Mouse (Mus musculus) thymus, postnatal 0 days (tissue): ENCODE results near the gene Sod1. TPM values are rescaled to one million over a fixed set of nuclear protein-coding genes. Genes with fewer than 3 reads are reported as not detected.

Experiments used
- DNase-seq: peaks from one replicate; pipeline ENCODE4 v3.0.0-alpha.2; 2015; ENCODE audit warnings: low spot score
- polyA plus RNA-seq: library from polyadenylated mRNA; unstranded; fragments of >200 nt; fragmentation: Nextera tagmentation; extraction: Ambion mirVana; gene quantifications from 2 replicates; pipeline ENCODE4 v1.2.1, GENCODE M21; 2015

Sod1 gene
- polyA plus RNA-seq, 1 experiment from 2014 or later = 1,237 TPM

DNA sequence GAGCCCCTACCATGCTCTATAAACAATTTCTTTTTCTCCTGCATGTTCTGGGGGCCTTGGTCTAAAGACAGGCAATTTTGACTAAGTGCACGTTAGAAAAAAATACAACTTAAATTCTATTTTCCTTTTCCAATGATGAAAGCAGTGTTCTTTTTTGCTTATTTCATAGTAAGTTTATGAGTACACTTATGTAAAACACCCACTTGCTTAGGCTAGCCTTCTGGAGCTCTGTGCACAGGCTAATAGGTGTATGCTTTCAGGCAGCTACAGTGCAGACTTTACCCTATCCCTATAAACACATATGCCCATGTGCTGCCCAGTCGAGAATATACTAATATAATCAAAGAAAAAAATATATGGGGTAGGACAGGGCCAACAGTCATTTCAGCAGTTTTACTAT, 32.0 kb downstream of the Sod1 start:
- DNase-seq = no peak

DNA sequence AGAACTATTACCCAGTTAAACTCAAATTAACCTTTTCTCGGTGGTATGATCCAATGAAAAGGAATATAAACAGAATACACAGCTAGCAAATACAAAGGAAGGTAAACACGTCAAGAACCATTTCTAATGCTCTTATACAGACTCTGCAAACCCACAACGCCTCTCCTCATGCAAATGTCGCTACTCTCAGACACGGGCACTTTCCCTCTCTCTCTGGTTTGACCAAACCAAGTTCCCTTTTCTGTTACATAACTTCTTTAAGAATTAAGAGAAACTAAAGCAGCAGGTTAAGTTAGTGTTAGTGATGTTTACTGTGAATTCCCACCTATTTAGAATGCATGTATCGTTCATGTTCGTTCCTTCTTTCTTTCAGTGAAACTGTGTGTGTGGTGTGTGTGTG, 38.4 kb downstream of the Sod1 start:
- DNase-seq = no peak

DNA sequence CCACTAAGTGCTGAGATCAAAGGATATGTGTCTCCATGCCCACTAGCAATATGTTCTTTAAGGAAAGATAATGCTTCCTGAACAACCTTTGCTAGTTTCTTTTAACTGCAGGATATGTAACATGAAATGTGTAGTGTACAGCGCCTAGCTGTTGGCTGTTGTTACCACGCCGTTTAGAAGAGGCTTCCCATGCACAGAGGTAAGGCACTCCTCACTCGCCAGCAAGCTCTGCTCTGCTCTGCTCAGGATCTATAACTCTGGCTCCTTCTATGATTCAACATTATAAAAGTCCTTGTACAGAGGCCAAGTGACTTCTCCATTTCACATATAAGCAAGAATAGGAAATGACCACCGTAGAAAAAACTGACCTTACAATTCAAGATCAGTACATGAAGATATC, 39.1 kb downstream of the Sod1 start:
- no peak for DNase-seq

GRCm38 (mm10) chr16:90260097-90260496, 39.5 kb downstream of the Sod1 start:
- DNase-seq = no peak

DNA sequence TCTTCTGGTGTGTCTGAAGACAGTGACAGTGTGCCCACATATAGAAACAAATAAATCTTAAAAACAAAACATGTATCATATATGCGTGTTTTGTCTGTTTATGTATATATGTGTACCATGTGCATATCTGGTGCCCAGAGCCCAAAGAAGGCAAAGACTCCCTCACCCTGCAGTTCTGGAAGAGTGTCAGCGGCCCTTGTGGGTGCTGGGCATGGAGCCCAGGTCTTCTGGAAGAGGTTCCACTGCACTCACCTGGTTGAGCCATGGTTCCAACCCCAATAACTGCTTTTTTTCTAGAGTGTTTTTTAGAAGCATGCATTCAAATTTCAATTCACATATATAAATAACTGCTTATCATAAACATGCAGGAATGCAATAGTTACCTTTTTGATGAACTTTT, 41.2 kb downstream of the Sod1 start:
- DNase-seq = no peak

DNA sequence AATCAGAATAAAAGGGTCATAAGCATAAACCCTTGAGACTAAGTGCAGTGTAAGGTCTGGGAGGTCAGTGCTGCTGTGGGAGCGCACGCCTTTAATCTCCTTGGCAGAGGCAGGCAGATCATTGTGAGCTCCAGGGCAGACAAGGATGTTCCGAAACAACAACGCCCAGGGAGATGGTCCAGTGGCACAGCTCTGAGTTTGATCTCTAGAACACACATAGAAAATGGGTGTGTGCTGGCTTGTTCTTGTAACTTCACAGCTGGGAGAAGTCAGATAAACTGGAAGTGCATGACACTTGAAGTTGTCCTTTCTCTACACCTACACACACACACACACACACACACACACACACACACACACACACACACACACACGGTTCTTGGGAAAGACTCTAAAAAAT, 43.5 kb downstream of the Sod1 start:
- no peak for DNase-seq

- no peak for DNase-seq
Measured at GRCm38 (mm10) chr16:90265106-90265505, 44.6 kb downstream of the Sod1 start.

- DNase-seq = no peak
Measured at GRCm38 (mm10) chr16:90266581-90266980, 46.0 kb downstream of the Sod1 start.

- peak; percentile 16 for DNase-seq
Measured at GRCm38 (mm10) chr16:90275521-90275920, 55.0 kb downstream of the Sod1 start.

Other genes with a start within 250 kb of the Sod1 start
- 25.6 and 32.7 TPM in 2 replicates for gene Tiam1, start 77.0 kb upstream of the Sod1 start, polyA plus RNA-seq
- gene Scaf4, start 63.7 kb downstream of the Sod1 start, polyA plus RNA-seq = 20.6 and 22.1 TPM in 2 replicates
- gene Hunk, start 165.3 kb downstream of the Sod1 start, polyA plus RNA-seq = 3.1 and 3.6 TPM in 2 replicates